In the genomic region with DNA sequence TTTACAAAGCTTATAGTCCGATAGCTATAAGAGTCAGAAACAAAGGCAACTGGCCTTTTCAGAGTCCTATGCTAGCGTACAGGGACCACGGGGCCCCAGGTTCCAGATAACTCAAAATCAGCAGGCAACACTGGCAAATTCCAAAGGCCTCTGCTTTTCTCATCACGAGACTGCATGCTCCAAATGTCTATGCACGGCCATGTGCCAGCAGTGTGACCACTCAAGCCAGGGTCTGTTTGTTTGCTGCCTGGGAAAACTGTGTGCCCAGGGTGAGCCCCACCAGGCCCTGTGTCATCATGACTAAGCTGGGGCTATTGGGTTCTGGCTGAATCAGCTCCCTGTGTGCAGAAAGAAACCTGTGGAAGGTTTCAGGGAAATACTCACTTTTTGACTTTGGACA, we compare ENCODE assay signal across 14 mouse cellular contexts. TPM values are rescaled to one million over a fixed set of nuclear protein-coding genes. Genes with fewer than 3 reads are reported as not detected.
DNase-seq lines count a peak whose midpoint lies in the region.
"Had no signal": no experiment of that assay in that cellular context is flagged by ENCODE, and none has a peak within 500 bp of the region (broad histone marks: within the 10 kb centered on the region; RNA-seq: fewer than 3 reads in every experiment).

No protein-coding gene starts in this region.

- H3K27ac ChIP-seq in heart, embryonic 10.5 days, result peak overlapping the region; percentile 42; the same call in 1 of the 2 replicates
- H3K27ac ChIP-seq: embryonic facial prominence, embryonic 13.5 days; liver, embryonic 15.5 days had no signal

- WGBS in heart, embryonic 10.5 days, result 54% methylated on average over 5 of the region's 5 CpGs

- no peaks in the 10 kb centered on the region for H3K9me3 ChIP-seq in heart, embryonic 10.5 days
- H3K9me3 ChIP-seq: embryonic facial prominence, embryonic 13.5 days; liver, embryonic 15.5 days had no signal

- DNase-seq in heart, embryonic 10.5 days (ENCODE audit: low spot score), result no peak
- no peak for DNase-seq in heart, adult 9 months (ENCODE audit: low spot score in 2 of 2)
- DNase-seq in lung, postnatal 36 days, result peak; percentile 21
- no peak for DNase-seq in lung, postnatal 10 days
- DNase-seq in brain, adult 2 months (ENCODE audit: low read depth, low spot score), result peak; percentile 6
- peak; percentile 69 for DNase-seq in heart, postnatal 4 days
- DNase-seq in kidney, adult 18-20 months, result no peak
- DNase-seq in thymus, postnatal 0 days (ENCODE audit: low spot score), result no peak
- DNase-seq: adrenal gland, postnatal 14 days; kidney, adult 11 months; kidney, postnatal 25 days had no signal

- H3K36me3 ChIP-seq in heart, embryonic 10.5 days, result no peaks in the 10 kb centered on the region
- H3K36me3 ChIP-seq: liver, embryonic 15.5 days had no signal

- H3K27me3 ChIP-seq in heart, embryonic 10.5 days (ENCODE audit: insufficient read depth, poor library complexity, severe bottlenecking), result no peaks in the 10 kb centered on the region
- H3K27me3 ChIP-seq: CH12.LX; embryonic facial prominence, embryonic 13.5 days; liver, embryonic 15.5 days had no signal

- peaks cover 5% of the 10 kb centered on the region for H3K4me1 ChIP-seq in heart, embryonic 10.5 days
- H3K4me1 ChIP-seq: liver, embryonic 15.5 days had no signal

- no peak overlapping the region for H3K4me3 ChIP-seq in heart, embryonic 10.5 days
- H3K4me3 ChIP-seq: embryonic facial prominence, embryonic 13.5 days; liver, embryonic 15.5 days had no signal

RNA-seq across cellular contexts. Expression of gene Pappa, which starts 35.5 kb away (rescaled TPM):
- polyA plus RNA-seq in heart, embryonic 10.5 days (2016; fragmentation: Nextera tagmentation; extraction: Ambion mirVana), result 0.92 and 1.1 TPM in 2 replicates
- 1 to 10 TPM; 1.2 to 1.3 TPM for total RNA-seq in heart, postnatal 4 days (2021)
- polyA plus RNA-seq in thymus, postnatal 0 days (2015; fragmentation: Nextera tagmentation; extraction: Ambion mirVana), result 0.15 and 0.18 TPM in 2 replicates
- total RNA-seq: CH12.LX had no signal

Comparison
In these comparisons a context has a peak if more than half of its experiments do, and no peak if none do; other contexts are left out.
1. DNase-seq: peak in lung, postnatal 36 days (single experiment), brain, adult 2 months (single experiment) and heart, postnatal 4 days (single experiment); none in heart, embryonic 10.5 days (single experiment), heart, adult 9 months (0 of 2), lung, postnatal 10 days (single experiment), kidney, adult 18-20 months (single experiment) and thymus, postnatal 0 days (single experiment).